Mouse (Mus musculus) ZHBTc4 (cell line): ENCODE data around the gene Kcnk10.

Experiments used
- DNase-seq: peaks from one replicate; pipeline ENCODE4 v3.0.0-alpha.2; 2011; ENCODE audit warnings: low read depth, low spot score

Kcnk10 gene

DNA sequence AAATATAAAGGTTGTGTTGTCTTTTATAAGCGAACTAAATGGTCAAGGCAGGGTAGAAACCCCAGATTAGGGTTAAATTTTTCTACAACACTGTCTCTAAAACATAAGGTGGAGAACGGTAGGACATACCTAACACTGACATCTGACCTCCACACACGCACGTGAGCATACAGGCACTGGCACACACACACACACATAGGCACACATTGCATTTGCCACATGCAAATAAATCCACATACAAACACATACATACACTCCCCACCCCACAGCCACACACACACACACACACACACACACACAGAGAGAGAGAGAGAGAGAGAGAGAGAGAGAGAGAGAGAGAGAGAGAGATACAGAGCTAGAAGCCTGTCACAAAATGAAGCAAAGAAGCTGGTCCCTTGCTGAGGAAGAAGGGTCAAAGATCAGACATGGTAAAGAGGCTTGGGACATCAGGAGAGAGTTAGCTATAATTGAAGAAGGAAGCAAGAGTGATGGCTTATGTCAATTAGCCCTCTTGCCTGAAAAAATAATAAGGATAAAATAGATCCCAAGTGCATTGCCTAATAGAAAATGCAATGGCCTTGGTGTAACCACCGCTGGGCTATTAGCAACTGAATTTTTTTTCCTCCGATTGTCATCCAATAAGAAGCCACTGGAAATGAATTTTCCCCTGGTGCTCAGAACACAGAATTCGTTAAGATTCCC is 58.1 kb downstream of the Kcnk10 start:
- DNase-seq, result no peak

DNA sequence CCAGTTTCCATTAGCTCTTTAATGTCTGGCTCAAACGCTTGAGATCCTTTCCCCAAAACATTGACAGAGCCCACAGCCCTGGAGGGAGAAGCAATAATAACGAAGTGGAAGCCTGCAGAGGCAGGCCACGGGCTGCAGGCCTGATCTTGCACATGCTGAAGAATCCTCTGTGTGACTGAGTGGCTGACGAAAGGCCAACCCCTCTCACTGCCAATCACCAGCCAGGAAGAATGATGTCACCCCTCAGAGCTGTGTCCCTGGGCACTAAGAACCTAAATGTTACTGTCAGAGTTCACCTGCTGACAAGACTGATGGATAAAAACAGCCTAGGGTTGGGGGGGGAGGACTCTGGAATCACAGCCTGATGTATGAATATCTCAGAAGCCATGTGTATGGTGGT is 72.5 kb downstream of the Kcnk10 start:
- no peak for DNase-seq

DNA sequence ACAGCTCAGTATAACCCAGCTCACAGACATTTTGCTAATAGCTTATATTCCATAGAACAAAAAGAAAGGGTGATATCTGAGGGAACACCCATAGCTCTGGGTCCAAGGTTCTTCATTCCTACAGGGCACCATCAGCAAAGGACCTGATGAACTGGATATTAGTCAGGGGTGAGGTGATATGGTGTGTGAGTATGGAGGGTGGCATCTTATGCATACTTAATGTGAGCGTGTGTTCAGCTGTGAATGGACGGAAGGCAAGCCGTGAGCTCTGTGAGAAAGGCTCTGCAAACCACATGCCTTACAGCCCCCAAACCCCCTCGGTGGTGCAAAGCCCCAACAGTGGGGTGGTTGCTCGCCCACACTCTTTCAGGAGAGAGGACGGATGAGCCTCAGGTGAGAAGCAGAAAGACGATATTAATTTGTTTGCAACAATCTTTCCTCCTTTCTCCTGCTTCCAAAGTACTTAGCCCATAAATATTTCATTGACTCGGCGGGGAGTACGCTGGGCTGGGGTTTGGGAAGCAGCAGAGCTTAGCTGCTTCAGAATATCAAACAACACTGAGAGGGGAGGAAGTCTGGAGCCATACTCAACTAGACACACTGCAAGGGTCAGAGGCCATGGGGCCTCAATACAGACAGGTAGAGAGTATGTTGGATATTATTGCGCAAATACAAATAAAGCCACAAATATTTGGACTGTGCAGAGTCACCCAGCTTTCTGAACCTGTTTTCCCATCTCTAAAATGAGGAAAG is 76.4 kb downstream of the Kcnk10 start:
- no peak for DNase-seq

DNA sequence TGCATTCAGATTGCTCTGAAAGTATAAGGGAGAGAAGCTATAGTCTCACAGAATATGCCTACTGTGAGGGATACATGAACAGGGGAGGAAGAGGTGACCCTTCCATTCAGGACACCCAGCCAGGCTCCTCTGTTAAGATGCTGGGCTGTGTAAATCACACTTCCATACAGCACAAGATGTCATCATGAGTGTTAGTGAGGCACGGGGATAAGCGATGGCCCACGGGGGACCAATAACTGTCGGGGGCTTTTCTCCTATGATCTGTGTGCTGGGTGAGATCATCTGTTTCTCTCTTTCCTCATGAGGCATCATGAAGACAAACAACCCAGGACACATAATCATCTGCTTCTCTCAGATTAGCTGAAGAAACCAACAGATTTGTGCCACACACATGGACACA is 77.1 kb downstream of the Kcnk10 start:
- no peak for DNase-seq

DNA sequence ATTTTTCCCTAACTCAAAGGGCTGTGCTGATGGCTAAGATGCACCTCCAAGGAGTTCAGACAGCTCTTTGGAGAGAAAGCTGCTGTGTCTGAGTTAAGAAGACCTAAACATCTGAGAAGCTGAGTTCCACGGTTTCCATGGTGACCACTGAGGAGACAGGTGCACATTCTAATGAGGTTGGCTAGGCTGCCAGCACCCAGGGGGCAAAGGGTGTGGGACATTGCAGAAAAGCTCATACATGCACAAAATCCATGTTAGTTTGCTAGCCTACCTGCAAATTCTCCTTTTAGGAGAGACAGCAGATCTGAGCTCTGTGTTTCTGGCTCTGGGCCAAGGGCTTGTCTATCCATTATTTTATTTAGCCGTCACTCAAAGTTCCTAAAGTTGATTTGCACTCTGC is 96.7 kb downstream of the Kcnk10 start:
- DNase-seq, result no peak

DNA sequence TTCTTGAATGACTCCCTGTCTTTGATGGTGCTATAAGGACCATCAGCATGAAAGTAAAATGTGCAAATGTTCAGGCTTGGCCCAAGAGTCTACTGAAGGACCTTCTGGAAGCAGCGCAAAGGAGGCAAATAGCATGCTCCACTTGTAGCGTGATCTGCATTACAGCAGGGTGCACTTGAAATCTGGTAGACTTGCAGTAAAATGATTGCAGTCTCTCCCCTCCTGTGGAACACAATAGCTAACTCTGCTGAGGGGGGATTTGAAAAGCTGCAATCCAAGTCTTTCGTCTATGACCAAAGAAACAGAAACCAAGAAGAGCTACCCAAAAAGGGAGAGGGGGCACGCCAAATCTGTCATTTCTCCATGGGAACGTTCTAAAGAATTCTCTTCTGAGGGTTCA is 97.1 kb downstream of the Kcnk10 start:
- DNase-seq, result no peak

DNA sequence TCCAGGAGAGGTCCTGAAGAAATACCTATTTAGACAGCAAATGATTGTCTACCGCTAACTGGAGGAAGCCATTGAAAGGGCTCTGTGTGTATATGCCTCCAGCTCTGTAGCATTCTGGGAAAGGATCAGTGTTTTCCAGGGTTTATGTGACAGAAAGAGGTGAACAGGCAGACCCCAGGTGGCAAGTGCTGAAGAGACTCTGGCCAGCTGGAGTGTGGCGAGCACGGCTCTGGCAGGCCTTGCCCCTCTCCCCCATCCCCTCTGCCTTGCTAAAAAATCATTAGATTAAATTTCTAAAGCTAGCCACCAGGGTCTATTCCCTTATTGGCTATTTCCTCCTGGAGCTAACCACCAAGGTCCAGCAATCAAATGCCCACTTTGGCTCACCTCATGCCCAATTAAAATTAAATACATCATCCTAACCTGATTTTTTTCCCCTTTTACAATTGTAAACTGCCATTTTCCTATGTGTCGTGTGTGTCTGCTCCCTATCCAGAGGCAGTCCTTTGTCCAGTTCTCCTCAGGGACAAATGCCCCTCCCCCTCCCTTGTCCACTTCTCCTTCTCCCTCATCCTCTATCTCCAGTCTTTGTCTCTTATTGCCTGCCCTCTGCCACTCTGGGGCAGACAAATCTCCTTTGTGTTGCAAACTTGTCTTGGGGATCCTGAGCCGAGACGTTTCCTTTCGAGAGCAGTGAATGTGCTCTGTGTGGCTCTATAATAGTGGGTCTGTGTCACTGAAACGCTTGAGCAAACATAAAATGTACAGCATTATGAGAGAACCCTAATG is 100.2 kb downstream of the Kcnk10 start:
- no peak for DNase-seq

DNA sequence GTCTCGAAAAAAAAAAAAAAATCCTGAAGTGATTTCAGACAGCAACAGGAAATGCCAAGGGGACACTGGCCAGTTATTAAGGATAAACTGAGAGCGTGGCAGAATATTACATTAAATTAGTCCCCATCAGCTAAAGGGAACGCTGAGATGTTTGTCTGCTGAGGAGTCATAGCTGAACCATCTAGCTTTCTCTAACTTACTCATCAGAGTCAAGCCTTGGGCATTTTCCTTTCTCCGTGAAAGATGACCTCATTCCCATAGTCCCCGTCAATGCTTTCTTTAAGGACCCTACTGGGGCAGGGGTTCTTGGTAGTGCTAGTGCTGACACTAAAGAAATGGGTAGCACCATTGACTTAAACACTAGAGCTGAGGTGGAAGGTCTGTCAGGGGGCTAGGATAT is 106.9 kb downstream of the Kcnk10 start:
- no peak for DNase-seq

DNA sequence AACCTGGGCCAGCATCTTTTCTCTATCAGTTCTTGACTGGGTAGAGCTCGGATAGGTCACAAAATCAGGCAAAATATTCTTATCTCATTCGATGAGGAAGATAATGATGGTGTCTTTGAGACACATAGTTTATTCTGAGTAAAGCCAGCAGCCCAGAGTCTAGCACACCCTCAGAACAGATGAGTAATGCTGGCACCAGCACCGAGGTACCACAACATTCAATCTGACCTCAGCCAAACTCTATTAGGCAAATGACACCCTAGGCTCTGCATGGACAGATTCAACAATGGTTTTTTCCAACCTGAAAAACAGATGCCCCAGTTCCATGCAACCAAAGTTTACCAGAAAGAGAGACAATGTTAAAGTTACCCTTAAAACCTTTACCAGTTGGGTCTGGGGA is 108.0 kb downstream of the Kcnk10 start:
- no peak for DNase-seq

DNA sequence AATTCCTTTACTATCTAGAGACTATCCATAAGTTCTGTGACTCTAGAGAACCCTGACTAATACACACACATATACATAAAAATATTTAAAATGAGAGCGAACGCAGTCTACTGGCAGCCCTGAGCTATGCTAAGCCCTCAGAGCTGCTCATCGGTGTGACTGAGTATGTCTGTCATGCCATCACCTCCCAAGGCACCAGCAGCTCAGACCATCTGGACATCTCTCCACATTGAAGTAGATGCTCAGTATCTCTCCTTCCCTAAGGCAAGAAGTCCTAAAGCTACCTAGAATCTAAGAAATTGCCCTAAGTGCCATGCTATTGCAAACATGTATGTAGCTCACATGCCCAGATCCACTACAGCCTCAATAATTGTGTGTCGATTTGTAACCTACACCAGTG is 110.3 kb downstream of the Kcnk10 start:
- no peak for DNase-seq

DNA sequence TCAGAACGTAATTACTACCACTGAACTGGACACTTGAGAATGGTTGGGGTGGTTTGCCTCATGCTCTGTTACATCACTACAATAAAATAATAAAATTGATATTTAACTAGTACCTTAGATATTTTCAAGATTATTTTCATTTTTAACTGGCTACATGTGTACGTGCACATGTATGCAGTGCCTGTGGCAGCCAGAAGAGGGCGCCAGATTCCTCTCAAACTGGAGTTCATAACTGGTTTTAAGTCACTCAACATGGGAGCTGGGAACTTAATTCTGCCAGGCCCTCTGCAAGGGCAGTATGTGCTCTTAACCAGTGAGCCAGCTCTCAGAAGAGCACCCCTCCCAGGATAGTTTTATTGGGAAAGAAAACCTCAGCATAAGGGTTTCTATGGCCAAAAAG is 118.2 kb downstream of the Kcnk10 start:
- peak; percentile 60 for DNase-seq

DNA sequence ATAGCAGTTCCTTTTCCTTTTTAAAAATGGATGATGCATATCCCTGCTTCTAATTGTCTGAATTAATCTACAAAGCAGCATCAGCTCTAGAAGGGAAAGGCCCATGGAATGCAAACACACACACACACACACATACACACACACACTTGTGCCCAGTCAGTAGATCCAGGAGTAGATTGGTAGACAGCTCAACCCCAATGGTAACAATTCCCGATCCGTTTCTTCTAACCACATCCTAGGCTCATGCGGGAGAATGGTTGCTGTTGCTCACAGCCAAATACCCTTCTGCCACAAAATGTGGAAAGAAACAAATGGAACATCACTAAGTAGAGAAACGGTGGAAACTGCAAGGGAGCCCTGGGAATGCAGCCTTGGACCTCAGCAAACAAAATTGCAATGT is 119.2 kb downstream of the Kcnk10 start:
- no peak for DNase-seq

DNA sequence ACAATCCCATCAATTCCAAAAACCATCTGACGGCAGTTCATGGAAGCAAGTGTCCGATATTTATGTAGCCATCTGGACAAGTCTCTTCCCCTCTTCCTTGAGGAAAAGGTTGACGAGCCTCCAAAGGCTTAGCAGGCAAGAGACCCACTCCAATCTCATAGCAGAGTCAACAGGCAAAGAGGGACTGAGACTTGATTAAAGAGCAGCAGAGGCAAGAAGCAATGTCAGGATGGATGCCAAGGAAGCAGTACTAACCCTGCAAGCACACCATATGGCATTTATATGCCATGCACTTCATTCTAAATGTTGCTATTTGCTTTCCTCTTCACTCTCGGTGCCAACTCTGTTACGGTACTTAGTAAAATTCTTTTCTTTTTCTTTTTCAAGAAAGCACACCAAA is 119.6 kb downstream of the Kcnk10 start:
- DNase-seq, result no peak

DNA sequence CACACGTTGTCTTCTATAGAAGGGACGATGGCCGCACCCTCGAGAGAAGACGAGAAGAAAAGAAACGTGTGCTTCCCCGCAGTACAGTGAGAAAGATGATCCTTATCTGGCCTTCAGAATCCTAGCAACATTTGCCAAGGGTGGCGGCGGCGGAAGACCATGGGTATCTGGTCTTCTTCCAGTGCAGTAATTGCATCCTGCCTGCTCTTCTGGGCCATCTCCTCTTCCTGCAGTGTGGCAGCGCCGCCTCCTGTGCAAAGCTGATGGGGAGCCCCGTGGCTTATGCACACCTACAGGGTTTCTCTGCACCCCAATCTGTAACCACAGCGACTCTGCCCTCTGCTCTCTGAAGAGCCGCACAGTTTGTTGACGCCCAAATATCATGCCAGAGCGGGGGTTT is 124.9 kb downstream of the Kcnk10 start:
- no peak for DNase-seq

DNA sequence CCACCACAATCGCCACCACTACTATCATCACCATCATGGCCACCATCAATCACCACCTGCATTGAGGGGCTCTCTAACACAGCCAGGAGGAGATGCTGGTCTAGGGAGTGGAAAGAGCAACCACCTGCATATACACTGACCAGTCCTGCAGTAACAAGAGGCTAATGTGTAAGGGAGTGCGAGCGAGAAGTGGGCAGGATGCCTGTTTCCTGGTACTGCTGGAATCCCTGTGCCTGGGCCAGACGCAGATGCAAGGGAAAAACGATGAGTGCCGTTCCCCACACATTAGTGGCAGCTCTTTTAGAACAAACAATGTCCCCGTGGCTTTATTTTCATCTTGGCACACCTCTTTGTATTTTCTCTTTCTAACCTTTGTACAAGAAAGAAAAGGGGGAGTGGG is 125.5 kb downstream of the Kcnk10 start:
- DNase-seq, result no peak

DNA sequence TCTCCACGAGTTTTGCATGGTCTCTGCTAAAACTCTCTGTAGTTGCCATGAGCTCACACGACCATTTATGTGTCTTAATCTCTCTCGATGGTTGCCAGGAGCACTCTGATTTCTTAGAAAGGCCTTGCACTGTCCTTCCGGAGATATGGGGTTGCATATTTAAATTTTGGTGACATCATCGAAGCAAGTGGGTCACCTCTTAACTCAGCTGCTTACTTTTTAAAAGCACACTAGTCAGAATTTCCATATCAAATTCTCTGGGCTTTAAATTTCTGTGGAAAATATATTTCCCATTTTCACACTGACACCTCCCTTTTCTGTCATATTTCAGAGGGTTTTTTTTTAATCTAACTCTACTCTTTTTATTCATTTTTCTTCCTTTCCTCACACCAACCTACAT is 132.5 kb downstream of the Kcnk10 start:
- no peak for DNase-seq

DNA sequence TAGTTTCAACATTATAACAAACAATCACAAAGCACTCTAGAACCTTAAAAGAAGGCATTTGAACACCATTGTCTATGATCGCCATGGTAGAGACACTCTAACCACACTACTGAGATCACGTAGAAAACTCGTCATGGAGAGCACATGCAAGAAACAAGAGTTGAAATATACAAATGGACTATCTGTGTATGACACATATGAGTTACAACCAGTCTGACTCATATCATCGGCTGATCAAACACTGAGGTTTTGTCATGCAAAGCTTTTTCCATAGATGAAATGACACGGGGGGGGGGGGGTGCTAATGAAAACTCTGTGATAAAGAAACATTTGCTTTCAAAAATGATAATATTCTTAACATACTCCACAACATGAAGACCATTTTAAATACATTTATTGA is 133.2 kb downstream of the Kcnk10 start:
- DNase-seq, result no peak

DNA sequence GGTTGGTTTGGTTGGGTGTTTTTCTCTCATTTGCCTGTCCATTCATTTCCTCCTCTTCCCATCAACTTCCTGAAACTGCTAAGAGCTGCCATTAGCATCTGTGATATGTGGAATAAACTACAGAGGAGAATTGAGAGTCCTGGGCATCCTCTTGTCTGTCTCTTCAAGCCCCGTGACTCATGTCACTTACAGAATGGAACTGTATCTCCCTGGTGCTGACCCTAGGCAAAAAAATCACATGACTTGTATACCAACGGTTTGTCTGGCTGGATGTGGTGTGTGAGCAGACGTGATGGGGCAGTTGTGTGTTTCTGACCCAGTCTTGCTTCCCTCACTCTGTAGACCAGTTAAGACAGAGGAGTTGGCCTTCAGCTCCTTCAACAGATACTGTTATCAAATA is 134.4 kb downstream of the Kcnk10 start:
- no peak for DNase-seq

DNA sequence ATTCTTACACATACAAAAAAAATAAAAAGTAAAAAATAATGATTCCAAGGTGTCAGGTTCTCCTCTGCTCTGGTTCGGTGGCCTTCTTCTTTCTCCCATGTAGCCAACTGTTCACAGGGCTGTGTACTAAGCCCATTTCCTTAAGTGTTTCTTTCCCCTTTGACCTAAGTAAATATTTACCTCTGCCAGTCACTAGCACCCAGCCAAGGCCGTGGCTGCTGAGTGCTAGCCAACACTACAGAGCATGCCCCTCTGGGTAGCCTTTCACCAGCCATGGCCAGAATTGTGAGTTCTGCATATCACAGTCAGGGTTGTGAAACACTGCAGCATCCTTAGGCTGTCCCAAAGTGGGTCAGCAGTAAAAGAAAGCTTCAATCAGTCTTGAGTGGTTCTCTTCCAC is 140.0 kb downstream of the Kcnk10 start:
- DNase-seq, result no peak

DNA sequence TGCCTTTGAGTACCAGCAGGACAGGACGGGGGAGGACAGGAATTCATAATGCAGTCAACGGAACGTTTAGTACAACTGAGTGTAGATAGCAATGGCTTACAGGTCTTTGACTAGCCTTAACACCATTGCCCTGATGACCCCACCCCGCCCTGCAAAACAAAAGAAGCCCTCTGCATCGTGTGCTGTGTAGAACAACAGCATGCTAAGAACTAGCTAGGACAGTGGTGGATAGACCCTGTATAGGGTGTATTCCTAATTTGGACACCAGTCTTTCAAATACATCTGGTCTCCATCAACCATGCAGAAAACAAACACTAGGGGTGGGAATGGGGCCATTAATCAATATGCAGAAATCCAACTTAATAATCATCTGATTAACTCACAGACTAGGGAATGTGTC is 147.4 kb downstream of the Kcnk10 start:
- no peak for DNase-seq

DNA sequence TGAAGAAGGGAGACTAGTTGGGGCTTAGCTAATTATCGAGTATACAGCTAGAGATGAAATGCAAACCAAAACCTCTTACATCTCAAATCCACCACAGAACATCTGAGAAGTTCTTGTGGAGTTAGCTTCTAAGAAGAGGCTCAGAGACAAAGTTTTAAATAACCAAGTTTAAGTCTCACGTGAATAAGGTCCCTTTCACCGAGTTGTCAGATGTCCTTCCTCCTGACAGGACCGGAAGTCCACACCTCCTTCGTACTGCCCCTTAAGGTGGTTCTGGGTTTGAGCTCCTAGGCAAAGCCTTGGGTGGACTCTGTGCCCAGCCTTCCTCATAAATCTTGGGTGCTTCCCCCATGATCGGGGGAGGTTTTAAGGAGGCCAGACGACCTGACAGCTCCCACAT is 156.8 kb downstream of the Kcnk10 start:
- no peak for DNase-seq

DNA sequence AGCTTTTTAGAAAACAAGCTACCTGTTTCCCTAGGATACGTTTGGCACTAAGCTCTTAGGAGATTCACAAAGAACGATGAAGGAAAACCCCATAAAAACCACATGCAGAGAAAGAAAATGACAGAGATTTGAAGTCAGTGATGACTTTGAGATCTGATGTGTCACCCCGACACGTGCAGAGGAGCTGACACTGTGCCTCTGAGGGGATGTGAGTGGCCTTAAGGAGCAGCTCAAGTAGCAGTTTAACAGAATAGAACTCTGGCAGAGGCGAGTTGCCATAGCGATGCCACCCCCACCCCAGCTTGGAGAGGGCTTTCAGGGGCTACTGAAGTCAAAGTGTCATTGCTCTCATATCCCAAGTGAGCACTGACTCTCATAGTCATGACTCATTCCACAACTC is 158.3 kb downstream of the Kcnk10 start:
- DNase-seq, result no peak

DNA sequence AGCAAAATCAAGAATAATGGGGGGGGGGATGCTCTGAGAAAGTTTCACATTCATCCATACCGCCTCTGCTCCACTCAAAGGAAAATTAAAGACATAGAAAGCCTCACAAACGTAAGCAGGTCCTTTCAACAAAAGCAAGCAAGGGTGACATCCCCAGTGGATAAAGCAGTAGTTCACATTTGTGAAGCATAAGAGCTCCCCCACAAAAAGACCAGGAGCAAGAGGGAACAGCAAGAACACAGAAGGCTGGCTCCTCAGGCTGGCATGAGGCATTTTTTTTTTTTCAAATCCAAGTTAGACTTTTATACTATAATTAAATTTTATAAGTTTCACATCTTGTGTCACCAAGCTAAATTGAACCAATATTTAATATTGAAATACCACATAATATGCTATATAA is 168.5 kb downstream of the Kcnk10 start:
- no peak for DNase-seq
